Mouse (Mus musculus) small intestine, adult 2 months (tissue): Measurements from ENCODE around the gene Tmem259. TPM values are rescaled to one million over a fixed set of nuclear protein-coding genes. Genes with fewer than 3 reads are reported as not detected.

ENCODE experiments used
- H3K27ac ChIP-seq: fragments of 200-500 bp; 2 replicates; pipeline ENCODE4 v1.5.1; 2012; ENCODE audit warnings: low read depth, low read length, control low read depth, inconsistent platforms; ENCODE audit not compliant: insufficient read depth
- H3K27me3 ChIP-seq: fragments of 200-500 bp; 2 replicates; pipeline ENCODE4 v1.6.1; 2012; ENCODE audit warnings: mild to moderate bottlenecking, moderate library complexity, low read length, inconsistent platforms; ENCODE audit not compliant: control insufficient read depth, insufficient read depth
- H3K36me3 ChIP-seq: fragments of 200-500 bp; 2 replicates; pipeline ENCODE4 v1.6.1; 2012; ENCODE audit warnings: mild to moderate bottlenecking, low read length, control low read depth, inconsistent platforms; ENCODE audit not compliant: control insufficient read depth, insufficient read depth
- H3K4me1 ChIP-seq: fragments of 200-500 bp; 2 replicates; pipeline ENCODE4 v1.6.1; 2012; ENCODE audit warnings: low read length, inconsistent platforms, mixed read lengths; ENCODE audit not compliant: control insufficient read depth, insufficient read depth, insufficient read length
- H3K4me3 ChIP-seq: fragments of 200-500 bp; 2 replicates; pipeline ENCODE4 v1.5.1; 2012; ENCODE audit warnings: low read depth, mild to moderate bottlenecking, control low read depth, inconsistent platforms, low read length, moderate library complexity
- CTCF ChIP-seq: fragments of 200-500 bp; IDR thresholded peaks from 2 replicates; pipeline ENCODE4 v1.5.1; 2012; ENCODE audit warnings: low read depth, mild to moderate bottlenecking, control low read depth, inconsistent platforms, low read length, moderate library complexity, mixed read lengths; ENCODE audit not compliant: insufficient replicate concordance, insufficient read length; ENCODE audit errors: extremely low read depth
- POLR2A ChIP-seq: fragments of 200-500 bp; IDR thresholded peaks from 2 replicates; pipeline ENCODE4 v1.6.1; 2012; ENCODE audit warnings: low read depth, mild to moderate bottlenecking, control low read depth, inconsistent platforms, low read length, moderate library complexity
- WGBS: fragments of 180-500 bp; shearing (Covaris S2); methylation state at CpG from one replicate; pipeline ENCODE4 v1.1.7; 2018; 5-methylcytosine and 5-hydroxymethylcytosine counted together
- polyA plus RNA-seq: library from polyadenylated mRNA; depleted of rRNA; stranded (reverse); fragments of >200 nt; gene quantifications from 2 replicates; pipeline ENCODE4 v1.2.3, GENCODE M21; 2012

Tmem259 gene
- polyA plus RNA-seq, 1 experiment, result 441 TPM

DNA sequence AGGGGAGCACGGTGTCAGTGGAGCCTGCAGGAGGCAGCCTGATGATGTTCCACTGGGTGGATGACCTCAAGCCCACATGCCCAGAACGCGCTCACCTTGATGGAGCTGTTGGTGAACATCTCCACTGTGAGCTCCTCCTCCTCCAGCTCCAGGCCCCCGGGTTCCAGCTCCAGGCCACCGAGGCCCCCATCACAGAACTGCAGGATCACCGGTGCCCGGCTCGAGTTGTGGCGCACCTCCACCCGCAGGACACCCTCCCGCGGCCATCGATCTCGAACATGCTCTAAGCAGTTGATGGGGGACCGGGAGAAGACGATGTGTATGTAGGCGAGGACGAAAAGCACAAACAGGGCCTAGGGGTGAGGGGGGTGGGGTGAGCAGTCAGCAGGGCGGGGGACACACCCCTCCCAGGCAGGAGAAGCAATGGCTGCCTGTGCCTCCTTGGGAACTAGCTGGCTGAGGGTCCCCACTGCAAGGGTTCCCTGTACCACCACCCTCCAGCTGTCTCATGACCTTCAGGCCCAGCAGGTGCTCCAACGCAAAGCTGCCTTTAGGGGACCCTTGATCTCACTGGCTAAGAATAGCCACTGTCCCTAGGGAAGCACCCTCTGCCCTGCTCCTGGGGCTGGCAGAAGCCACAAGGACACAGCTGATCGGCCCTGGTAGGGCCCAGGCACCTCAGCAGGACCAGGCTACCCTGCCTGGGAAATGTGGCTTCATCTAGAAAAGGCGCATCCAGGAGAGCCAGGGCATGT is 4.6 kb downstream of the Tmem259 start:
- no peak overlapping the region for H3K27ac ChIP-seq
- H3K4me1 ChIP-seq, result peaks cover 12% of the 10 kb centered on the region
- TF ChIP-seq POLR2A (no peak), CTCF (no peak)
- WGBS, result 91% methylated on average over 22 of the region's 22 CpGs
- no peak overlapping the region for H3K4me3 ChIP-seq
- peaks cover 33% of the 10 kb centered on the region for H3K36me3 ChIP-seq
- H3K27me3 ChIP-seq, result no peaks in the 10 kb centered on the region

DNA sequence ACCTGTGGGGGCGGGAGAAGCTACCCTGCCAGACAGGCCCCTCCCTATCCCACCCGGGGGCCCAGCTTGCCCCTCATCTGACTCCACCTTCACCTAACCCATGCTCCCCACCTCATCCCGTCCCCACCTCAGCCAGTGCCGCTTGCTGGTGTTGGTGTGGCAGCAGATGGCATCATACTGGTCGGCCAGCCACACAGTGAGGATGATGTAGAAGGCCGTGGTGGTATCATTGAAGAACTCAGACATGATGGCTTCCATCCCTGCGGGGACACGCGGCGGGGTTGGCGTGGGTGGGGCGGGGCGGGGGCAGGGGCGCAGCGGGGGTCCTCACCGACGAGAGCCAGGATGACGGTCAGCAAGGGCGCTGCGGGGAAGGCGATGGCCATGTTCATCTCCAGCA is 6.1 kb downstream of the Tmem259 start:
- H3K27me3 ChIP-seq, result no peaks in the 10 kb centered on the region
- peaks cover 33% of the 10 kb centered on the region for H3K36me3 ChIP-seq
- H3K27ac ChIP-seq, result no peak overlapping the region
- TF ChIP-seq POLR2A (no peak), CTCF (no peak)
- H3K4me3 ChIP-seq, result no peak overlapping the region
- H3K4me1 ChIP-seq, result peaks cover 7% of the 10 kb centered on the region; the same call in 1 of the 2 replicates
- WGBS, result 97% methylated on average over 21 of the region's 21 CpGs

DNA sequence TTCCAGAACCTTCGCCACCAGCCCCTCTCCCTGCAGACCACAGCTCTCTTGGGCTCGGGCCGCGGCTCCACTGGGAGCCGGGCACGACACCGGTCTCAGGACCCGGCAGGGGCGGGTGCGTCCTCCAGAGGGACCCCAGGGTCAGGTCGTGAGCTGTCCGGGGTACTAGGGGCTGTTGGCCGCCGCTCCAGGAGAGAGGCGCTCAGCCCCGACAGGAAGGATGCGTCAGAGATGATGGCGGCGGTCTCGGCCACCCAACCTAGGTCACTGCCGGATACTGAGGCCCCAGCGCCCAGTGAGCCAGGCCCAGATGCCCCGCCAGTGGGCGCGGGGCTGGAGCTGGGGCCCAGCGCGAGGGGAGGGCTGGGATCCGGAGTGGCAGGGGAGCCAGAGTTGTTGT is 6.8 kb downstream of the Tmem259 start:
- H3K4me3 ChIP-seq, result no peak overlapping the region
- peaks cover 33% of the 10 kb centered on the region for H3K36me3 ChIP-seq
- 94% methylated on average over 27 of the region's 28 CpGs for WGBS
- no peak overlapping the region for H3K27ac ChIP-seq
- no peaks in the 10 kb centered on the region for H3K27me3 ChIP-seq
- H3K4me1 ChIP-seq, result 0 out of 2 replicates have a peak, but pooled peaks cover under 1% of the 10 kb centered on the region
- no peak for TF ChIP-seq POLR2A
- no peak for TF ChIP-seq CTCF

DNA sequence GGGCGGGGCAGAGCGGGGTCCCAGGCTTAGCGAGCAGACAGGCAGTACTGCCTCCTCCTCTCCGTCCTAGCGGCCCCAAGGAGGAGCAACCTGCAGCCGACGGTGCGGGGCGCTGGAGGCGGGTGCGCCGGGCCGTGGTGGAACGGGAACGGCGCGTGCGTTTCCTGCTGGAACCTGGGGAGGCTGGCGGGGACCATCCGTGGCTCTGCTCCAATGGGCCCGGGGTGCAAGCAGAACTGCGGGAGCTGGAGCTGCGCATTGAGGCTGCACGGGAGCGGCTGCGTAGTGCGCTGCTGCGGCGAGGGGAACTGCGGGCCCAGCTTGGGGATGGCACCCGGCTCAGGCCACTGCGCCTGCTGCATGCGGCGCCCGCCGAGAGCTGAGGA is 7.4 kb downstream of the Tmem259 start:
- TF ChIP-seq POLR2A (no peak), CTCF (no peak)
- 88% methylated on average over 36 of the region's 36 CpGs for WGBS

DNA sequence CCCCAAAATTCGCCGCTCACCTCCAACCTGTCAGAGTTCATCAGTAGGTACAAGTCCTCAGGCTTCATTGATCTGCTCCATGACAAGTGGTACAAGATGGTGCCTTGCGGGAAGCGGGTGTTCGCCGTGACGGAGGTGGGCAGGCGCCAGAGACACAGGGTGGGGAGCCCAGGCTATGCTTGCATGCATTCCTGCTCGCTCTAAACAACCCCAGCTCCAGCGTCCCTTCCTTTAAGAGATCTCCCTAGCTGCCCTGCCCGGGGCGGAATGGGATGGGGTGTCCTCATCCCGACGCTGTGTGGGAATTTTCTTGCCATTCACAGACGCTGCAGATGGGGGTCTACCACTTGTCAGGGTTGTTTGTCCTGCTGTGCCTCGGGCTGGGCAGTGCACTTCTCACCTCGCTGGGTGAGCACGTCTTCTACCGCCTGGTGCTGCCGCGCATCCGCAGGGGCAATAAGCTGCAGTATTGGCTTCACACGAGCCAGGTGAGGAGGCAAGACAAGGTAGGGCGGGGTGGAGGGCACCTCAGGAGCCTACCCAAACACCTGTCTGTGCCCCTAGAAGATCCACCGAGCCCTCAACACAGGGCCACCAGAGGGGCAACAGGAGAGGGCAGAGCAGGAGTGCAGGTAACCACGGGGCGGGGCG is 7.9 kb downstream of the Tmem259 start:
- Histone ChIP-seq H3K36me3 (peaks cover 33% of the 10 kb centered on the region), H3K4me1 (no peaks in the 10 kb centered on the region), H3K4me3 (no peak overlapping the region), H3K27me3 (peaks cover 7% of the 10 kb centered on the region), H3K27ac (no peak overlapping the region)
- 93% methylated on average over 28 of the region's 28 CpGs for whole genome bisulfite sequencing
- no peak for TF ChIP-seq POLR2A
- no peak for TF ChIP-seq CTCF

More for the DNA sequence above, 7.4 kb downstream of the Tmem259 start:
- Histone ChIP-seq H3K27me3 (peaks cover 4% of the 10 kb centered on the region; the same call in 1 of the 2 replicates), H3K36me3 (peaks cover 33% of the 10 kb centered on the region), H3K27ac (no peak overlapping the region), H3K4me1 (no peaks in the 10 kb centered on the region), H3K4me3 (no peak overlapping the region)

DNA sequence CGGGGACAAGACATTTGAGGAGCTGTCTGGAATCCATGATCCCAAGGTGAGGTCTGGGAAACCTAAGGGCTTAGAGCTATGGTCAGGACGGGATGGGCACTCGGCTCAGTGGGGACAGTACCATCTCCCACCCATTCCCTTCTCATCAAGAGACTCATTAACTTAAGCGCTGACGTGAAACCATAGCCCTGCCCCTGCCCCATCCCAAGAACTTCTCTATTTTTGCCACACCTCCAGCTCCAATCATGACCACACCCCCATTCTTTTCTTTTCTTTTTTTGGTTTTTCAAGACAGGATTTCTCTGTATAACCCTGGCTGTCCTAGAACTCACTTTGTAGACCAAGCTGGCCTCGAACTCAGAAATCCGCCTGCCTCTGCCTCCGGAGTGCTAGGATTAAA is 9.5 kb downstream of the Tmem259 start:
- Histone ChIP-seq H3K27me3 (peaks cover 15% of the 10 kb centered on the region), H3K4me3 (no peak overlapping the region), H3K27ac (no peak overlapping the region), H3K4me1 (no peaks in the 10 kb centered on the region), H3K36me3 (peaks cover 33% of the 10 kb centered on the region)
- 88% methylated on average over 8 of the region's 8 CpGs for WGBS
- TF ChIP-seq CTCF (no peak), POLR2A (no peak)

DNA sequence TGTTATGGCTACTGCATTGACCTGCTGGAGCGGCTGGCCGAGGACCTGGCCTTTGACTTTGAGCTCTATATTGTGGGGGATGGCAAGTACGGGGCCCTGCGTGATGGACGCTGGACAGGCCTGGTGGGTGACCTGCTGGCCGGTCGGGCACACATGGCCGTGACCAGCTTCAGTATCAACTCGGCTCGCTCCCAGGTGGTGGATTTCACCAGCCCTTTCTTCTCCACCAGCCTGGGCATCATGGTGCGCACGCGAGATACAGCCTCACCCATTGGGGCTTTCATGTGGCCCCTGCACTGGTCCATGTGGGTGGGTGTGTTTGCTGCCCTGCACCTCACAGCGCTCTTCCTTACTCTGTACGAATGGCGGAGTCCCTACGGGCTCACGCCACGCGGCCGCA is 10.0 kb downstream of the Tmem259 start:
- Histone ChIP-seq H3K4me1 (no peaks in the 10 kb centered on the region), H3K27ac (no peak overlapping the region), H3K27me3 (peaks cover 15% of the 10 kb centered on the region), H3K36me3 (peaks cover 33% of the 10 kb centered on the region), H3K4me3 (no peak overlapping the region)
- no peak for TF ChIP-seq POLR2A
- TF ChIP-seq CTCF, result no peak
- 90% methylated on average over 21 of the region's 21 CpGs for WGBS
